Mouse (Mus musculus) erythroblast, embryonic 14.5 days (primary cell): ENCODE results near the gene Erg. TPM values are rescaled to one million over a fixed set of nuclear protein-coding genes. Genes with fewer than 3 reads are reported as not detected.

Experiments used
- H3K27me3 ChIP-seq: 2 replicates; pipeline ENCODE4 v1.6.1; 2012; ENCODE audit warnings: inconsistent platforms; ENCODE audit not compliant: control insufficient read depth
- H3K36me3 ChIP-seq: 2 replicates; pipeline ENCODE4 v1.6.1; 2012; ENCODE audit warnings: mild to moderate bottlenecking, inconsistent platforms; ENCODE audit not compliant: control insufficient read depth
- H3K4me1 ChIP-seq: 2 replicates; pipeline ENCODE4 v1.6.1; 2012; ENCODE audit warnings: inconsistent platforms; ENCODE audit not compliant: control insufficient read depth
- H3K4me3 ChIP-seq: replicated peaks from 2 replicates; pipeline ENCODE3; 2012; ENCODE audit warnings: moderate library complexity, mild to moderate bottlenecking, inconsistent platforms
- H3K9me3 ChIP-seq: 2 replicates; pipeline ENCODE4 v1.6.1; 2012; ENCODE audit warnings: low read length, inconsistent platforms, mixed read lengths; ENCODE audit not compliant: control insufficient read depth
- GATA1 ChIP-seq: IDR thresholded peaks from 2 replicates; pipeline ENCODE4 v1.6.1; 2012; ENCODE audit warnings: low read length, inconsistent platforms, mixed read lengths
- TAL1 ChIP-seq: IDR thresholded peaks from 3 replicates; pipeline ENCODE4 v1.6.1; 2012; ENCODE audit warnings: low read length, inconsistent platforms, mixed read lengths
- polyA plus RNA-seq: library from polyadenylated mRNA; stranded (reverse); fragments of >175 nt; gene quantifications from 2 replicates; pipeline ENCODE4 v1.2.3, GENCODE M21; 2012

Erg gene
- polyA plus RNA-seq, 1 experiment, result not detected

GRCm38 (mm10) chr16:95496582-95497300 lies 89.7 kb downstream of the Erg start:
- no peak for TF ChIP-seq GATA1
- TF ChIP-seq TAL1, result no peak
- H3K9me3 ChIP-seq, result no peaks in the 10 kb centered on the region

GRCm38 (mm10) chr16:95494108-95494507 lies 92.3 kb downstream of the Erg start:
- TF ChIP-seq TAL1 (no peak), GATA1 (no peak)
- H3K4me3 ChIP-seq, result no peak overlapping the region
- H3K4me1 ChIP-seq, result no peaks in the 10 kb centered on the region
- no peaks in the 10 kb centered on the region for H3K36me3 ChIP-seq
- H3K9me3 ChIP-seq, result no peaks in the 10 kb centered on the region
- no peaks in the 10 kb centered on the region for H3K27me3 ChIP-seq

More at GRCm38 (mm10) chr16:95496582-95497300, 89.7 kb downstream of the Erg start:
- Histone ChIP-seq H3K4me3 (no peak overlapping the region), H3K27me3 (no peaks in the 10 kb centered on the region), H3K36me3 (no peaks in the 10 kb centered on the region), H3K4me1 (no peaks in the 10 kb centered on the region)

DNA sequence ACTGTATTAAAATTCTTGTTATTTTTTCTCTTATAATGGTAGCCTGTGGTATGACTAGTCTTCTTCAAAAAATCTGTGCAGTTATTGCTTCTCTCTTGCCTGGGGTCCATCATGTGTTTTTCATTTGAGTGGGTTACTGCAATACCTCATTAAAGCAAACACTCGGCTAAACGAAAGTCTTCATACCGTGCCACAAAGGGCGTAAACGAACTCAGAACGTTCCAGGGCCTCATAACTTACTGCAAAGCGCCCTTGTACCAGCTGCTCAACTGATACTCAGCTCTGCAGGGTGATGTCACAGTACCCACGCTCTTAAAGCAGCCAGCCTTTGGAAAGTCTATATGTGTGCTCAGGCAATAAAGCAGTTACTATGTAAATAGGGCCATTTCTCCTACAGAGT lies 93.1 kb downstream of the Erg start:
- Histone ChIP-seq H3K27me3 (no peaks in the 10 kb centered on the region), H3K4me1 (no peaks in the 10 kb centered on the region), H3K4me3 (no peak overlapping the region), H3K9me3 (no peaks in the 10 kb centered on the region), H3K36me3 (no peaks in the 10 kb centered on the region)
- TF ChIP-seq TAL1 (no peak), GATA1 (no peak)

DNA sequence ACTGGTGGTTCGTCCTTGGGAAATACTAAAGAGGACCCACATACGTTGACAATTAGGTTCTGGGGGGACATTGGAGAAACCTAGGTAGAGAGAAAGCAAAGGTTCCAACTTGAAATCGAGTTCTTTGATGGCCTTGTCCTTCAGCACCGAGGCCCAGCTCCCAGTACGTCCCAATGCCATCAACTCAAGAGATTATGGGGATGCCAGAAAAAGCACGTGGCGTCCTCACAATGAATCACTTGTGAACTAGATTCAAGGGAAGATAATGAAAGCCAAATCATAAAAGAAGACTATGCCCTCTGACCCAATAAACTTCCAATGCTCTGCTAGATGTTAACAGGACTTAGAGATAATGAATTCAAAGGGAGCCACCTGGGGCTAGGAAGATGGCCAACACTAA lies 94.2 kb downstream of the Erg start:
- H3K4me1 ChIP-seq, result no peaks in the 10 kb centered on the region
- no peak for TF ChIP-seq GATA1
- no peak for TF ChIP-seq TAL1
- H3K36me3 ChIP-seq, result no peaks in the 10 kb centered on the region
- no peaks in the 10 kb centered on the region for H3K27me3 ChIP-seq
- H3K9me3 ChIP-seq, result no peaks in the 10 kb centered on the region
- H3K4me3 ChIP-seq, result no peak overlapping the region

- no peaks in the 10 kb centered on the region for H3K9me3 ChIP-seq
- no peaks in the 10 kb centered on the region for H3K4me1 ChIP-seq
- TF ChIP-seq TAL1 (no peak), GATA1 (no peak)
- H3K4me3 ChIP-seq, result no peak overlapping the region
- H3K36me3 ChIP-seq, result no peaks in the 10 kb centered on the region
- no peaks in the 10 kb centered on the region for H3K27me3 ChIP-seq
Observed at GRCm38 (mm10) chr16:95490386-95490785, 96.0 kb downstream of the Erg start.

DNA sequence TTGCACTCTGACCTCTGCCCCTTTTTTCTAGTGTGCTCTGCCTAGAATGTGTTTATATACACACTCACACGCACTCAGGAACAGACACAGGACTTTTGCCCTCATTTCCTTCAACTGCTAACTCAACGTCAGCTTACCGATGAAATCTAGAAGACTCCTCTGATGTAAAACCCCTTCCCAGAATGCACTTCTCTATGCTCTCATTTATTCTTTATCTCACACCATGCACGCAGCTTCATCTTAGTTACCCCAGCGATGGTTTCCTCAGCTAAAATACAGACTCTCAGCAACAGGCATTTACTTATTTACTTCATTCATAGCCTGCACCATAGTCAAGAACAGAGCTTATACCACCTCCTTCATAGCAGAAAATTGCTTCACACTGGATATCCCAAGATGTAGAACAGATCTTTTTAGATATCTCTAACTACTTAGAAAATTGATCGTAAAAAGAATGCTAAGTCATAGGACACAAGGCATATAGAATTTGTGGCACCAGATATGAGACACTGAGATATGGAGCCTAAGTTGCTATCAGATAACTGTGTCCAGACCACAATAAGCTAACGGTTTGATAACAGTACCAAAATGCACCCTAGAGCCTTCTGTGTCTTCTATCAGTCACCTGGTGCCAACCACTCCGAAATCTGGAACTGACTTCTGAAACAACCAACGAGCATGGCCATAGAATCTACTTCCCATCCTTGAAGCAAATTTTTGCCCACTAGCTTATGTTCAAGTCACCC lies 98.6 kb downstream of the Erg start:
- Histone ChIP-seq H3K27me3 (no peaks in the 10 kb centered on the region), H3K4me1 (no peaks in the 10 kb centered on the region), H3K36me3 (no peaks in the 10 kb centered on the region), H3K4me3 (no peak overlapping the region), H3K9me3 (no peaks in the 10 kb centered on the region)
- TF ChIP-seq GATA1, result no peak
- no peak for TF ChIP-seq TAL1

GRCm38 (mm10) chr16:95481176-95481575 lies 105.2 kb downstream of the Erg start:
- H3K36me3 ChIP-seq, result no peaks in the 10 kb centered on the region
- H3K4me1 ChIP-seq, result no peaks in the 10 kb centered on the region
- H3K27me3 ChIP-seq, result no peaks in the 10 kb centered on the region
- H3K9me3 ChIP-seq, result no peaks in the 10 kb centered on the region
- no peak overlapping the region for H3K4me3 ChIP-seq
- TF ChIP-seq TAL1 (no peak), GATA1 (no peak)

- H3K4me3 ChIP-seq, result no peak overlapping the region
- H3K27me3 ChIP-seq, result no peaks in the 10 kb centered on the region
- no peaks in the 10 kb centered on the region for H3K9me3 ChIP-seq
- no peaks in the 10 kb centered on the region for H3K36me3 ChIP-seq
- TF ChIP-seq TAL1 (no peak), GATA1 (no peak)
- H3K4me1 ChIP-seq, result no peaks in the 10 kb centered on the region
Observed at GRCm38 (mm10) chr16:95478558-95478957, 107.8 kb downstream of the Erg start.

GRCm38 (mm10) chr16:95475041-95475440 lies 111.4 kb downstream of the Erg start:
- Histone ChIP-seq H3K27me3 (no peaks in the 10 kb centered on the region), H3K4me3 (no peak overlapping the region), H3K9me3 (no peaks in the 10 kb centered on the region), H3K4me1 (no peaks in the 10 kb centered on the region), H3K36me3 (no peaks in the 10 kb centered on the region)
- TF ChIP-seq GATA1, result no peak
- no peak for TF ChIP-seq TAL1

DNA sequence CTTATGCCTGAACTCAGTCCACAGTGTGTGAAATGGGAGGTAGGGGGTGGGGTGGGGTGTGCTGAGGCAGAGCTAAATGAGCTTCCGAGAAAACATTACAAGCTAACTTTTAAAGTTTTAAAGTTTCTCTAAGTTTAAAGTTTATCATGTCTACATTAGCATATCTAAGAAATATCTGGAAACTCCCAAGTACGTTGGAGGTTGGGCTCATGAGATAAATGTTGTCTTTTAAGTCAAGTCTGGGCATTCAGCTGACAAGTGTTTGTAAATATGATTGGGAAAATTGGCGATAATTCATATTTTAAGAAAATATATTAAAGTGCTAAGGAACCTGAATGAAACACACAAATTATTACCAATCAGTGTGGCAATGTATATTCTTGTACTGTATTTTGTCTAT lies 112.4 kb downstream of the Erg start:
- H3K9me3 ChIP-seq, result no peaks in the 10 kb centered on the region
- H3K4me3 ChIP-seq, result no peak overlapping the region
- no peaks in the 10 kb centered on the region for H3K4me1 ChIP-seq
- H3K27me3 ChIP-seq, result no peaks in the 10 kb centered on the region
- no peaks in the 10 kb centered on the region for H3K36me3 ChIP-seq
- TF ChIP-seq GATA1, result no peak
- TF ChIP-seq TAL1, result no peak
